Mouse (Mus musculus): ENCODE measurements around the gene Dgkd. TPM values are rescaled to one million over a fixed set of nuclear protein-coding genes. Genes with fewer than 3 reads are reported as not detected.

The Dgkd gene
- polyA plus RNA-seq, 1 experiment: 109 TPM

DNA sequence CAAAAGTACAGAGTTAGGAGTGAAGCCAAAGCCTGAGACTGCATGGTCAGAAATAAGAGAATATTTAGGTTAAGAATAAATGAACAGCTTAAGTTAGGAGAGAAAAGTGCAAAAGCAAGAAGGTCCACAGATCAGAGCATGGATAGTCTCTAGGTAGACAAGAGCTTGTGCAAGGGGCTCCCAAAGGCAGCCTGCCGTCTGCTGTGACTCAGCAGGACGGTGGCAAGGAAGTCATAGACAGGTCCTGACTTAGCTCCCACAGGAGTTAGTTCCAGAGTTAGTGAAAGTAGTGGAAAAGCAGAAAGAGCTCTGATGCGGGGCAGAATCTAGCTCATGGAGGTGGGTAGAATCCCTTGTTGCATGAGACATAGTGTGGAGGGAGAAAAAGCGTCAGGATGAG lies 117.3 kb downstream of the Dgkd start:
- TF ChIP-seq POLR2A (IDR thresholded peaks at IDR 0.05; ENCODE audit: borderline replicate concordance, insufficient read depth, low read length): no peak
- TF ChIP-seq CTCF (IDR thresholded peaks at IDR 0.05; ENCODE audit: borderline replicate concordance, insufficient read depth, low read depth, low read length): no peak
- Histone ChIP-seq H3K27ac (ENCODE audit: insufficient read depth, low read length) (no peak overlapping the region), H3K4me1 (ENCODE audit: control insufficient read depth, insufficient read depth, low read length) (no peaks in the 10 kb centered on the region), H3K27me3 (ENCODE audit: control insufficient read depth, insufficient read depth, low read length) (no peaks in the 10 kb centered on the region), H3K4me3 (replicated peaks; ENCODE audit: insufficient read depth, low read depth, low read length) (no peak overlapping the region)
- no peak for DNase-seq
- 81% methylated on average over 4 of the region's 4 CpGs for WGBS

DNA sequence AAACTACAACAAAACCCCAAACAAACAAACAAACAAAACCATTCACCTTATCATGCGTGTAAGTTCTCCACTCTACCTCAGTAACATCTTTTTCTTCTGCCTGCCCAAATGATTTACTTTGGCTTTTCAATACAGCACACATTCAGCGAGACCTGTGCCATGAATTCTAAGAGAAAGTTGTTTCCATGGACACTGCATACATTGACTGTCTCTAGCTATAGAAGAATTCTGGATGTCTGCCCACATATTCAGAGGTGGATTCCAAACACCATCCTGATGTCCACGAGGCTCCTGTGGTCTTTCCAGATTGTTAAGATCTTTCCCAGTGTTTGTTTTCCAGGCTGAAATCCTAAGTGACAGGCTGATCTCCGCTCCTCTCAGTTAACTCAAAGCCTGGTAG lies 129.2 kb downstream of the Dgkd start:
- TF ChIP-seq CTCF (IDR thresholded peaks at IDR 0.05; ENCODE audit: borderline replicate concordance, insufficient read depth, low read depth, low read length) (no peak), POLR2A (IDR thresholded peaks at IDR 0.05; ENCODE audit: borderline replicate concordance, insufficient read depth, low read length) (no peak)
- Histone ChIP-seq H3K4me1 (ENCODE audit: control insufficient read depth, insufficient read depth, low read length) (no peaks in the 10 kb centered on the region), H3K4me3 (replicated peaks; ENCODE audit: insufficient read depth, low read depth, low read length) (no peak overlapping the region), H3K27me3 (ENCODE audit: control insufficient read depth, insufficient read depth, low read length) (no peaks in the 10 kb centered on the region), H3K27ac (ENCODE audit: insufficient read depth, low read length) (no peak overlapping the region)
- WGBS: 46% methylated on average over 4 of the region's 4 CpGs
- DNase-seq: no peak

DNA sequence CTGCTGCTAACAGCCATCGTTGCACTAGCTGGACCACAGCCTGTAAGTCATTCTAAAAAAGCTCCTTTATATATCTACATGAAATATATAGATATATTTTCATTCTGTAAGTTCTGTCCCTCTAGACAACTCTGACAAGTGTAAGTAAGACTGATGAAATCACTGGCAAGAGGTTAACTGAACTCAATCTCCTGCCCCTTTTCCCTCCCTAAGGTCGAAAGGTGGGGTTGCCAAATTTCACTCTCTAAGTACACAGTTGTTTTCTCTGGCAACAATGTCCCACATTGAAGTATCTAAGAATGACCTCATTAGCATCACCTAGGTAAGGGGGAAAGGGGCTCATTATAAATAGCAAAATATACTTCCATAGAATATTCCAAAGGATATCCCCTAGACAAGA lies 139.6 kb downstream of the Dgkd start:
- Histone ChIP-seq H3K4me1 (ENCODE audit: control insufficient read depth, insufficient read depth, low read length) (no peaks in the 10 kb centered on the region), H3K27me3 (ENCODE audit: control insufficient read depth, insufficient read depth, low read length) (no peaks in the 10 kb centered on the region), H3K27ac (ENCODE audit: insufficient read depth, low read length) (no peak overlapping the region), H3K4me3 (replicated peaks; ENCODE audit: insufficient read depth, low read depth, low read length) (no peak overlapping the region)
- TF ChIP-seq POLR2A (IDR thresholded peaks at IDR 0.05; ENCODE audit: borderline replicate concordance, insufficient read depth, low read length): no peak
- no peak for TF ChIP-seq CTCF (IDR thresholded peaks at IDR 0.05; ENCODE audit: borderline replicate concordance, insufficient read depth, low read depth, low read length)
- 98% methylated on average over 2 of the region's 2 CpGs for whole genome bisulfite sequencing
- DNase-seq: no peak

Other genes starting within 250 kb of the Dgkd start
- 4.7 and 5.6 TPM in 2 replicates for gene Inpp5d, start 233.0 kb upstream of the Dgkd start, polyA plus RNA-seq (2012; rRNA removed)
- gene Atg16l1, start 97.4 kb upstream of the Dgkd start, polyA plus RNA-seq (2012; rRNA removed): 65.6 and 66.4 TPM in 2 replicates
- 0.78 and 0.80 TPM in 2 replicates for gene Sag, start 49.6 kb upstream of the Dgkd start, polyA plus RNA-seq (2012; rRNA removed)
- 18.8 and 19.7 TPM in 2 replicates for gene Usp40, start 155.3 kb downstream of the Dgkd start, polyA plus RNA-seq (2012; rRNA removed)
- not detected in 2 replicates for gene Ugt1a10, start 202.1 kb downstream of the Dgkd start, polyA plus RNA-seq (2012; rRNA removed)
- not detected in 2 replicates for gene Ugt1a9, start 217.5 kb downstream of the Dgkd start, polyA plus RNA-seq (2012; rRNA removed)
- gene Ugt1a8, start 234.5 kb downstream of the Dgkd start, polyA plus RNA-seq (2012; rRNA removed): not detected in 2 replicates
- gene Ugt1a7c, start 241.8 kb downstream of the Dgkd start, polyA plus RNA-seq (2012; rRNA removed): 0.44 and 0.46 TPM in 2 replicates
- gene Ugt1a6b, start 250.0 kb downstream of the Dgkd start, polyA plus RNA-seq (2012; rRNA removed): not detected in 2 replicates